Mouse (Mus musculus): ENCODE measurements around the gene Rgsl1.

Rgsl1 gene

DNA sequence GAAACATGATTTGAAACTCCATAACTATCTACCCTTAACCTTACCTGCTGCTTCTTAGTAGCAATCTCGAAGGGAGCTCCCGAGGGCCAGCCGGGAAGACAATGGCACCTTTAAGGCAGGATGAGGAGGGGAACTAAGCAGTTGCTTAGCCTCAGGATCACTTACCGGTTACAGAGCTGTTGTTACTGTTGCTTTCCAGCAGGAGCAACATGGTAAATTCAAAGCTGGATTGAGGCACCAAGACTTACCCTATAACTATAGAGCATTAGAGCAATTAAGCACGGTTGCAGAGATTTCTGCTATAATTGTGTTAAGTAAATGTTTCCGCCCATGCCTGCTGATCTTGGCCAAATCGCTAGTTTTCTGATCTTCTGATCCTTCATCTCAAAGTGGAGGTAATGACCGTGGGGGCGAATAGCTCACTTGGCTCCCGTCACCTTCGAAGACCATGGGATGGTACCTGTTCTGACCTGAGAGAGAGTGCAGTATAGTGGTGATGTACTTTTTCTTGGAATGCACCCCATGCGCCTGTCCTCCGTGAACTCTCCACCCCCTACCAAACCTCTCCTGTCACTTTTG lies 104.4 kb downstream of the Rgsl1 start:
- DNase-seq, result no peak

DNA sequence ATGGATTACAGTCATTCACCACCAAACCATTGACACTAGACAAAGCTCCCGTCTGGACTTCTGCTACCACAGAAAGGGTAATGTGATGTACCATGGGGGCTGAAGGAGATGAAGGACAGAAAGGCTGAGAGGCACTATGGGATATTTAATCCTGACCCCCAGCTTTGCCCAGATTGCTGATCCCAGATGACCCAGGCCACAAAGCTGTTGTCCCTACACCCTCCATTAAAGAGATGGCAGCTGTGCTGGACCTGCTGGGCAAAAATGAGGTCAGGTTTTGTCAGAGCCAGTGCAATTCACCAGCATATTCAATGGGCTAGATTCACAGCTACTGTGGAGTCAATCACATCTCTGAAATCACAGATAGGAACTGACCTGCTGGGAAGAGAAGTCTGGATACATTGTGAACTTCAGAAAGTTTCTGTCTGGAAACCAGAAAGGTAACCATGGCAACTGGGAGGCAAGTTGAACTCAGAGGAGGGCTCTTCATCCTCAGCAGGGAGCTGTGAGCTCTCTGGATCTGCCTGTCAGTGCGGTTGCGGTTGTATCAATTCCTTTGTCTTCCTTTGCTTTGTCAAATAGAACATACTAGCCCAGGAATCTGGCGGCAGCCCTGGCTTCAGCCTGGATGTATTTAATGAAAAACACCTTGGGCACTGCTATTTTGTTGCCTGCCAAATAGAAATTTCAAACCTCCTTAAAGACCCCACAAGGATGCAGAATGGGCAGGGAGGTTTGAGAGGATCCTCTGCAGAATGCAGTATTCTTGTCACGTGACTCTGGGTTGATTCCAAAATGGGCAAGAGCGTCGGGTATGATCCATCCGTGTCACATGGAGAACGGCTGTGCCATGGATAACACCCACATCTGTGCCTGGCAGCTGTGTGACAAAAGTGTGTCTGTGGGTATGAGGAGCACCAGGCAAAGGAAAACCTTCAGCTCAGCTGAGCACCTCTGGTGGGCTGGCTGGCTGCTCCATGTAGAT lies 106.5 kb downstream of the Rgsl1 start:
- DNase-seq, result no peak

DNA sequence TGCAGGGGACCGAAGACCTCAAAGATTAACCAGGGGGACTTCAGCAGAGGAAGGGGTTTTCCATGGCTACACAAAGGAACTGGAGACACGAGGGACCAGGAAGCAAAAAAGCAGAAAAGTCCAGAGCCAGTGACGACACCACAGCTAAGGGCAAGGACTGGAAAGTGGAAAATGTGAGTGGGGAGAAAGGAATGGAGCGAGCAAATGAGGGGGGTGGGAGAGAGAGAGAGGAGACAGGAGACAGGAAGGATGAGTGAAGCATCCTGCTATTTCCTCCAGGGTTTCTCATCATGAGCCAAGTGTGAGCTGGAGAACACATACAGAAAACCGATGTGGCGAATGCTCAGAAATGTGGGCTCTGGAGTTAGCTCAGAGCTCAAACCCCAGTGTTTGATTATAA lies 107.8 kb downstream of the Rgsl1 start:
- no peak for DNase-seq

DNA sequence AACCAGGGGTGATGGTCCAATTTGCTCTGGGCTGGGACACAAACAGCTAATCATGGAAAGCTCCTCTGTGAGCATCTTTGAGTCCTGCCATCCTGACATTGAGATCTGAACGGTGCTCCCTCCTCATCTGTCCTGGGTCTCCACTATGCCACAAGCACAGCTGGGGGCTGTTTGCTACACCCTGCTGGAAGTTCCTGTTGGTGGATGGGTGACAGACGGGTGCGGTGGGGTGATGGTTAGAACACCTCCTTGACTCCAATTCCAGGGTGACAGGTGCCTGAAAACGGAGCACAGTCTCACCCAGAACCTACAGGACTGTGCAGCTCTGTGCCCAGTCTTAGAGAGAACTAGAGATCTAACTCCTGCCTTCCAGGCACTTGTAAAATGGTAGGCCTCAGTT lies 109.1 kb downstream of the Rgsl1 start:
- peak in 1 of 2 experiments; percentile 50 for DNase-seq

DNA sequence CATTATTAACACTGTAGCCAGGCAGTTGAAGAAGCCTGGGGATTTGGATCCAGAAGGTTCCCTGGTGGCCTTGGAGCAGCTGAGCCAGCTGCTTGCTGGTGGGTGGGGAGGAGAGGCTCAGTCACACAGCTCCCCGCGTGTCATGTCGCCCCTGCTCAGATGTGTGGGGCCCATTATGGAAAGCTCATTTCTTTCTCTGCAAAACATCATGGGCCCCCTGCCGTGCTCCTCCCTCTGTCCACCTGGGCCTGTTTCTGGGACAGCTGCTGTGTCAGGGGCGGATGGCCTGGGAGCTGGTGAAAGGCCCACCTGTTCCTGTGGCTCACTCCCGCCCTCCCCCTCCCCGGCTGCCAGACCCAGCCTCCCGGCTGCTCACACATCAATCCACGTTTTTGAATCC lies 110.8 kb downstream of the Rgsl1 start:
- peak in 1 of 2 experiments; percentile 73 for DNase-seq

DNA sequence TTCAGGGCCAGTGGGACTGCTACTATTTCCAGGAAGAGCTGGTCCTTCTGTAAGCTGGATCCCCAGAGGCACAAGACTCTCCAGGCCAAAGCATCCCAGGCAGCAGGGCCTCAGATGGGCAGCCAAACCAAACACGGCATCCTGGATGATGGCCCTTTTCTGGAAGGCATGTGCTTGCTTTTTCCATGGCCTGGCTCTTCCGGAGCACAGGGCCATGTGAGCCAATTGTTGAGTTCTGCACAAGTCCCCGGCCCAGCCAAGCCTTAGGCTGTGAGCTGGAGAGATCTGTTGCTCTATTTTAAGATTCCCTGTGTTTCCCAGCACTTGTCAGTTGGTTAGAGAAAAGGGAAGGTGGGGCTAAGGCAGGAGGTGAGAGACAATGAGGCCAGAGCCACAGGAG lies 113.3 kb downstream of the Rgsl1 start:
- no peak for DNase-seq

DNA sequence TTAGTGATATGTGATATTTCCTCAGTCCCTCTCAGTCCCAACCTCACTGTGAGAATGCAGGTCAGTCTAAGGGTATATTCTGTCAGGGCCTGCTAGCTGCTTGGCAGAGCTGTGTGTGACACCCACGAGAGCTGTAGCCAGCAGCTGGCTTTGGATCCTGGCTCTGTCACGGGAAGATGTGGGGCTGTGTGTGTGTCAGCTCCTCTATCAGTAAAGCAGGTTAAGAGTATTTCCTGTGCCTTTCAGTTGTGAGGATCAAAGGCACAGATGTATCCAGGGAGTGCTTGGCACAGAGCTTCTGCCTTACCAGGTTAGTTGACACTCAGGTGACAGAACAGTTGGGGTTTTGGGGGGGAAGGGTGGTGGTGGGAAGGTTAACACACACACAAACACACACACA lies 114.1 kb downstream of the Rgsl1 start:
- DNase-seq, result peak; percentile 40 to 70
